Mouse (Mus musculus) intestine, postnatal 0 days (tissue): Measurements from ENCODE around the gene Cpa2. TPM values are rescaled to one million over a fixed set of nuclear protein-coding genes. Genes with fewer than 3 reads are reported as not detected.

Experiments used
- ATAC-seq: fragments of 200-750 bp; cut with Nextera tagmentation; 2 replicates; pipeline ENCODE4 v1.8.0; 2017; ENCODE audit warnings: mild to moderate bottlenecking, moderate TSS enrichment, moderate library complexity
- H3K27ac ChIP-seq: fragments of 300-500 bp; sonication (generic); 2 replicates; pipeline ENCODE4 v1.5.1; 2014; ENCODE audit warnings: mild to moderate bottlenecking, low read depth, low read length, moderate library complexity
- H3K27me3 ChIP-seq: fragments of 300-500 bp; sonication (generic); replicated peaks from 2 replicates; pipeline ENCODE4 v1.6.1; 2014; ENCODE audit warnings: low read length, mixed read lengths; ENCODE audit not compliant: control insufficient read depth, insufficient read depth
- H3K36me3 ChIP-seq: fragments of 300-500 bp; sonication (generic); 2 replicates; pipeline ENCODE4 v1.6.1; 2014; ENCODE audit warnings: mild to moderate bottlenecking, moderate library complexity; ENCODE audit not compliant: control insufficient read depth, insufficient read depth
- H3K4me1 ChIP-seq: fragments of 300-500 bp; sonication (generic); replicated peaks from 2 replicates; pipeline ENCODE4 v1.6.1; 2014; ENCODE audit warnings: antibody characterized with exemption, low read length, mixed read lengths; ENCODE audit not compliant: control insufficient read depth, insufficient read depth
- H3K4me2 ChIP-seq: fragments of 300-500 bp; sonication (generic); replicated peaks from 2 replicates; pipeline ENCODE4 v1.6.1; 2014; ENCODE audit warnings: low read depth, mild to moderate bottlenecking, moderate library complexity
- H3K4me3 ChIP-seq: fragments of 300-500 bp; sonication (generic); 2 replicates; pipeline ENCODE4 v1.5.1; 2014; ENCODE audit warnings: low read depth, low read length
- H3K9ac ChIP-seq: fragments of 300-500 bp; sonication (generic); 2 replicates; pipeline ENCODE4 v1.6.1; 2014; ENCODE audit warnings: mild to moderate bottlenecking, low read depth, low read length
- H3K9me3 ChIP-seq: fragments of 300-500 bp; sonication (generic); 2 replicates; pipeline ENCODE4 v1.6.1; 2016; ENCODE audit warnings: mixed run types; ENCODE audit not compliant: control insufficient read depth
- CTCF ChIP-seq: sonication (generic); IDR thresholded peaks from 2 replicates; pipeline ENCODE4 v1.5.1; 2016; ENCODE audit warnings: low read depth, mild to moderate bottlenecking, control low read depth, antibody characterized with exemption, moderate library complexity
- WGBS: fragments of 180-500 bp; shearing (Covaris S2); extraction: QIAGEN DNeasy Blood & Tissue Kit; methylation state at CpG from one replicate; pipeline ENCODE4 v1.1.7; 2014; 5-methylcytosine and 5-hydroxymethylcytosine counted together
- polyA plus RNA-seq: library from polyadenylated mRNA; unstranded; fragments of >200 nt; fragmentation: Nextera tagmentation; extraction: Ambion mirVana; gene quantifications from 2 replicates; pipeline ENCODE4 v1.2.1, GENCODE M21; 2015

Gene Cpa2
- polyA plus RNA-seq, 1 experiment from 2014 or later: 2.9 TPM

DNA sequence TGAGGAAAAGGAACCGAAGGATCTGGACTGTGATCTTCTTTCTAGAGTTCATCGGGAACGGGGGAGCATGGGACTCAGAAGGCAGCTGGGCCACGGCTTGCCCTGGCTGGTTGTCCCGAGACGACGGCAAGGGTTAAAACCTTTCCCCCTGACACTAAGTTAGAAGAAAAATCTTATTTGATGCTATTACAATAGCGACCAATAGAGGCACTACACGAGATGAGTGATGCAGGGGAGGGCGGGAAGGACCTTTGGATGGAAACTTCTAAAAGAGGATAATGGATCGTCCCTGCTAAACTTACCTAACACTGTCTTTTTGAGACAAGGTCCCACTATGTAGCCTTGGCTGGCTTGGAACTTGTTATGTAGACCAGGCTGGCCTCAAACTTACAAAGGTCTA lies 21.0 kb upstream of the Cpa2 start:
- Histone ChIP-seq H3K4me3 (no peak overlapping the region), H3K36me3 (no peaks in the 10 kb centered on the region), H3K9me3 (no peaks in the 10 kb centered on the region), H3K27ac (no peak overlapping the region), H3K27me3 (no peaks in the 10 kb centered on the region), H3K4me2 (no peak overlapping the region), H3K4me1 (no peaks in the 10 kb centered on the region), H3K9ac (no peak overlapping the region)
- no peak for ATAC-seq
- TF ChIP-seq CTCF: peak; percentile 45
- 66% methylated on average over 11 of the region's 11 CpGs for WGBS

GRCm38 (mm10) chr6:30525456-30526332 lies 15.7 kb upstream of the Cpa2 start:
- no peaks in the 10 kb centered on the region for H3K9me3 ChIP-seq
- H3K27ac ChIP-seq: no peak overlapping the region
- no peaks in the 10 kb centered on the region for H3K36me3 ChIP-seq
- 67% methylated on average over 7 of the region's 7 CpGs for WGBS
- no peaks in the 10 kb centered on the region for H3K27me3 ChIP-seq
- TF ChIP-seq CTCF: no peak
- H3K9ac ChIP-seq: no peak overlapping the region
- no peaks in the 10 kb centered on the region for H3K4me1 ChIP-seq
- no peak overlapping the region for H3K4me3 ChIP-seq
- ATAC-seq: no peak
- H3K4me2 ChIP-seq: no peak overlapping the region

DNA sequence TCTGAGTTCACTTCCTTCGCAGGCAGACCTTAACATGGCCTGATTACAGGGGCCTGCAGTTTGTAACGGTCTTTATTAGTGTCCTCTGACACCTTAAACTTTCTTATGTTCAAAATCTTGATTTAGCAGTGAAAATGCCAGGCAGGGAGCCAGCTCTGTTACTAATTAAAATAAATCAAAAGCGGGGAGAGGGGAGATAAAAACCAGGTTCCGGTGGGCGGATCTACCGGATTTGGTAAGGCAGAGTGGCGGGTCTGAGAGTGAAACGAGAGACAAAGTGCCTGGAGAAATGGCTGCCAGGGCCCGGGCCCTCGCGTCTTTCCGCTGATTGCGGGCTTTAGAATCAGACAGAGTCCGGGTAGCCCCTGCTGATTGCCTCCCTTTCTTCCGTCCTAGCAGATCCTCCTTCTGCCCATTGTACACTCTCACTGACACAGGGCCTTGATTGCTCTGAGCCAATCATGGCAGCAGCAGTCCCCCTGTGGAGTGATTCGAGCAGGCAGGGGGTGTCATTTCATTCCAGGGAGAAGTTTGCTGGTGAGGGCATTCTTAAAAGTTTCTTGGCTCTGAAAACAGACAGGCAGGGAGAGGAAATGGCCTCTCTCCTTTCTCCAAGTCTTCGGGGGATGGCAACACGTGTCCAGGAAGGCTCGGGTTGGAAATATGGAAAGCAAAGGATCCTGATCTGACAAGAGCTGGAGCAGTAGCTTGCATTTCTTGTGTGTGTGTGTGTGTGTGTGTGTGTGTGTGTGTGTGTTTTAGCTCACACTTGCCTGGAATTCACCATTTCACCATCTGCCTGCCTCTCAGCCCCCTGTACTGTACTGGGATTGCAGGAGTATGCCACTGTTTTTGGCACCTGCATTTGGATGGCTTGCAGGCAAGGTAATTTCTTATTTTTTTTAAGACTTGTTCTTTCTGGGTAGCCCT lies 14.5 kb upstream of the Cpa2 start:
- Histone ChIP-seq H3K4me1 (no peaks in the 10 kb centered on the region), H3K27me3 (no peaks in the 10 kb centered on the region), H3K36me3 (no peaks in the 10 kb centered on the region), H3K4me3 (no peak overlapping the region), H3K4me2 (peak overlapping the region; percentile 25; the same call in 1 of the 2 replicates), H3K9ac (no peak overlapping the region), H3K27ac (peak overlapping the region; percentile 57), H3K9me3 (no peaks in the 10 kb centered on the region)
- ATAC-seq: no peak
- TF ChIP-seq CTCF: no peak
- WGBS: 45% methylated on average over 19 of the region's 19 CpGs

DNA sequence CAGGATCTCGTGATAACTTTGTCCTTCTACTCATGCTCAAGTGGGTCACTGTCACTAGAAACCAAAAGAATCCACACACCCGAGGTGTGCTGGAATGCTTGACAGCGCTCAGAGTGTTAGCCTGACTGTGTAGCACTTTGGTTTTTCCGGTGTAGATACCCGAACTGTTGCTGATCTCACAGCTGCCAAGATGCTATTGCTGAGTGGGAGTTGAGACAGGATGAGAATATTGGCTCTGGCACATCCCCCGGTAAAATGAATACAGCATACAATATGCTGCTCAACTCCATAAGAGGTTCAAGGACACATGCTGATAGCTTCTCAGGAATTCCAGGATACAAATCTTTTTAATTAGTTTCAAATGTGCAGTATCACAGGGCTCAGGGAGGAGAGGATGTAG lies 12.6 kb upstream of the Cpa2 start:
- no peak overlapping the region for H3K9ac ChIP-seq
- no peak overlapping the region for H3K4me3 ChIP-seq
- TF ChIP-seq CTCF: no peak
- H3K4me1 ChIP-seq: no peaks in the 10 kb centered on the region
- no peak overlapping the region for H3K27ac ChIP-seq
- no peaks in the 10 kb centered on the region for H3K27me3 ChIP-seq
- ATAC-seq: no peak
- no peak overlapping the region for H3K4me2 ChIP-seq
- no peaks in the 10 kb centered on the region for H3K36me3 ChIP-seq
- no peaks in the 10 kb centered on the region for H3K9me3 ChIP-seq
- WGBS: 66% methylated on average over 6 of the region's 6 CpGs

DNA sequence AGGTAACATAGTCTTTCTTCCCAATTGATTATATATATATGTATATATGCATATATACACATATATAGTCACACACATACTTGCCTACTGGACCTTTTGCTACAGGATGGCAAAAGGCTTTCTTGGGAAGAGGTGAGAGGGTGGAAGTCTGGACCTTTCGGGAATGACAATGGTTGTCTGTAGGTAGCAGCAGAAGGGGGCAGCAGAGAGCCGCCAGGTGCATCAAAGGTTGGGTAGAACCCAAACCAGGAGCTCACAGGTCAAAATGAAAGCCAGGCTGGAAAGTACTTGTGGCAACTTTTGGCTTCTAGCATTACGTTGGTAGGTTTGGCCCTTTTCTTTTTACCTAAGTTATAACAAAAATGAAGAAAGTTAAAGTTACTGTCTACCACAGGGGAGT lies 6.0 kb upstream of the Cpa2 start:
- no peak for ATAC-seq
- TF ChIP-seq CTCF: peak; percentile 81
- Histone ChIP-seq H3K9ac (no peak overlapping the region), H3K27ac (no peak overlapping the region), H3K4me2 (no peak overlapping the region), H3K9me3 (no peaks in the 10 kb centered on the region), H3K4me3 (no peak overlapping the region), H3K4me1 (no peaks in the 10 kb centered on the region), H3K36me3 (no peaks in the 10 kb centered on the region), H3K27me3 (no peaks in the 10 kb centered on the region)
- WGBS: 48% methylated on average over 3 of the region's 3 CpGs

DNA sequence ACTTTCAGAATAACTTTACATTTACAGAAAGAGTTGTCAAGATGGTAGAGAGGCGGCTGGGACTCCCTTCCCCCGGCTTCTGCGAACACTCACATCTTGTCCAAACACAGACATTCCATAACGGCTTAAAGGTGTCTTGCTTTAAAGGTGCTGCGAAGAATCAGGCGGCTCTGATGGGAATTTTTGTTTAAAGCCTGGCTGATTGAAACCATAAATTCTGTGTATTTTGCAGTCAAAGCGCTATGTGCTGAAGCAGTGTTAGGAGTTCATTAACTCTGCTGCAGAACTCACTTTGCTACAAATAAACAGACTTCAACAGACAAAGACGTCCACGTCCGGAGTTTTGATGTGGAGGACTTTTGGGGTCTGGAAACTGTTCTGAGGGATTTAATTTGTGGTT lies 3.1 kb upstream of the Cpa2 start:
- TF ChIP-seq CTCF: no peak
- no peaks in the 10 kb centered on the region for H3K36me3 ChIP-seq
- H3K9me3 ChIP-seq: no peaks in the 10 kb centered on the region
- no peak overlapping the region for H3K4me3 ChIP-seq
- no peak for ATAC-seq
- 54% methylated on average over 10 of the region's 10 CpGs for WGBS
- H3K4me1 ChIP-seq: no peaks in the 10 kb centered on the region; the same call in 1 of the 2 replicates
- H3K27me3 ChIP-seq: no peaks in the 10 kb centered on the region
- H3K4me2 ChIP-seq: no peak overlapping the region
- no peak overlapping the region for H3K9ac ChIP-seq
- H3K27ac ChIP-seq: no peak overlapping the region
